Mouse (Mus musculus) heart, adult 2 months (tissue): ENCODE data around the gene Grid2.

Source experiments
- CTCF ChIP-seq: fragments of 200-600 bp; IDR thresholded peaks from 2 replicates; pipeline ENCODE4 v1.8.1; 2022; ENCODE audit warnings: antibody characterized with exemption, mild to moderate bottlenecking, moderate library complexity
- EP300 ChIP-seq: fragments of 200-500 bp; IDR thresholded peaks from 2 replicates; pipeline ENCODE4 v1.6.1; 2011; ENCODE audit warnings: low read depth, low read length, control low read depth; ENCODE audit not compliant: insufficient read depth
- POLR2A ChIP-seq: fragments of 200-500 bp; IDR thresholded peaks from 2 replicates; pipeline ENCODE4 v1.6.1; 2011; ENCODE audit warnings: mild to moderate bottlenecking, low read depth, low read length, control low read depth; ENCODE audit not compliant: insufficient read depth

- no peak for TF ChIP-seq POLR2A
- no peak for TF ChIP-seq EP300
- TF ChIP-seq CTCF = no peak
Observed at GRCm38 (mm10) chr6:63257876-63258275, 2.2 kb downstream of the Grid2 start.
